Mouse (Mus musculus) ES-E14 (cell line): Measurements from ENCODE around the gene Arl5c. TPM values are rescaled to one million over a fixed set of nuclear protein-coding genes. Genes with fewer than 3 reads are reported as not detected.

ENCODE experiments used
- DNase-seq: peaks from one replicate; pipeline ENCODE4 v3.0.0-alpha.2; 2013; ENCODE audit warnings: low read depth, low spot score
- H3K27ac ChIP-seq: 2 replicates; pipeline ENCODE4 v1.5.1; 2012; ENCODE audit warnings: low read depth, mild to moderate bottlenecking, low read length, moderate library complexity, mixed read lengths; ENCODE audit not compliant: poor library complexity, insufficient read depth, severe bottlenecking
- H3K36me3 ChIP-seq: 2 replicates; pipeline ENCODE4 v1.6.1; 2012; ENCODE audit warnings: mild to moderate bottlenecking, low read length, moderate library complexity, mixed read lengths; ENCODE audit not compliant: control insufficient read depth, poor library complexity, insufficient read depth, severe bottlenecking
- H3K4me1 ChIP-seq, 2 experiments: fragments of 150-350 bp in 1 of 2; sonication (generic) in 1 of 2; 2 replicates each; pipeline ENCODE4 v1.6.1; 2012; ENCODE audit warnings: low read length in 2 of 2, mild to moderate bottlenecking in 1 of 2, mixed read lengths in 1 of 2; ENCODE audit not compliant: control insufficient read depth in 2 of 2, insufficient read depth in 2 of 2, poor library complexity in 1 of 2
- H3K4me3 ChIP-seq, 2 experiments: fragments of 150-350 bp in 1 of 2; sonication (generic) in 1 of 2; 2 replicates each; pipeline ENCODE4 v1.5.1; 2012; ENCODE audit warnings: low read length in 2 of 2, low read depth in 1 of 2, mild to moderate bottlenecking in 1 of 2, mixed read lengths in 1 of 2; ENCODE audit not compliant: insufficient read depth in 1 of 2, poor library complexity in 1 of 2, severe bottlenecking in 1 of 2
- H3K9ac ChIP-seq: 2 replicates; pipeline ENCODE4 v1.6.1; 2012; ENCODE audit warnings: low read depth, mild to moderate bottlenecking, low read length, mixed read lengths; ENCODE audit not compliant: poor library complexity, insufficient read depth, severe bottlenecking
- H3K9me3 ChIP-seq: fragments of 150-350 bp; sonication (generic); 2 replicates; pipeline ENCODE4 v1.6.1; 2012; ENCODE audit warnings: low read depth, mild to moderate bottlenecking, low read length; ENCODE audit not compliant: control insufficient read depth, insufficient read depth
- CHD2 ChIP-seq: IDR thresholded peaks from 2 replicates; pipeline ENCODE4 v1.6.1; 2014; ENCODE audit warnings: mild to moderate bottlenecking, low read depth, low read length, inconsistent platforms
- HCFC1 ChIP-seq: IDR thresholded peaks from 2 replicates; pipeline ENCODE4 v1.6.1; 2012; ENCODE audit warnings: low read length, inconsistent platforms, borderline replicate concordance; ENCODE audit not compliant: insufficient read depth
- MAFK ChIP-seq: IDR thresholded peaks from 2 replicates; pipeline ENCODE4 v1.6.1; 2014; ENCODE audit warnings: mild to moderate bottlenecking, low read depth, low read length, inconsistent platforms; ENCODE audit not compliant: insufficient read depth
- ZC3H11A ChIP-seq: IDR thresholded peaks from 2 replicates; pipeline ENCODE4 v1.6.1; 2012; ENCODE audit warnings: low read depth, mild to moderate bottlenecking, inconsistent platforms, low read length, borderline replicate concordance
- ZNF384 ChIP-seq: IDR thresholded peaks from 2 replicates; pipeline ENCODE4 v1.6.1; 2012; ENCODE audit warnings: low read depth, low read length, inconsistent platforms
- in situ Hi-C, 2 experiments: fragments of 600-800 bp; cut with MboI; formaldehyde crosslinking; loops; one replicate each; pipeline ENCODE4 v1.15.1; 2025; ENCODE audit warnings: low sequenced_read_pairs in 2 of 2, inconsistent platforms in 1 of 2; ENCODE audit not compliant: unreplicated experiment in 2 of 2
- total RNA-seq: library from RNA; depleted of rRNA; stranded (reverse); fragments of 300-350 nt; gene quantifications from 2 replicates; pipeline ENCODE4 v1.2.3, GENCODE M21; 2012

Arl5c gene
- total RNA-seq, 1 experiment: 2.9 TPM

- H3K4me1 ChIP-seq: peaks cover 2 to 17% of the 10 kb centered on the region in 2 experiments; a peak in 2 of 4 replicates
- no peak overlapping the region for H3K9ac ChIP-seq
- H3K4me3 ChIP-seq: no peak overlapping the region
- no peaks in the 10 kb centered on the region for H3K9me3 ChIP-seq
- no peak for TF ChIP-seq HCFC1
- TF ChIP-seq ZC3H11A: no peak
- no peak for TF ChIP-seq MAFK
- no peak for DNase-seq
- in situ Hi-C loops: no loop called here
- no peaks in the 10 kb centered on the region for H3K36me3 ChIP-seq
- no peak overlapping the region for H3K27ac ChIP-seq
Observed at GRCm38 (mm10) chr11:97998074-97998793, 2.3 kb upstream of the Arl5c start.

GRCm38 (mm10) chr11:97997387-97997960 is 1.5 kb upstream of the Arl5c start:
- H3K4me3 ChIP-seq: no peak overlapping the region
- no peaks in the 10 kb centered on the region for H3K9me3 ChIP-seq
- no peaks in the 10 kb centered on the region for H3K36me3 ChIP-seq
- peaks cover 2 to 14% of the 10 kb centered on the region in 2 experiments; a peak in 2 of 4 replicates for H3K4me1 ChIP-seq
- no peak overlapping the region for H3K9ac ChIP-seq
- in situ Hi-C loops: no loop called here
- H3K27ac ChIP-seq: no peak overlapping the region
- no peak for TF ChIP-seq ZC3H11A
- TF ChIP-seq MAFK: no peak
- DNase-seq: no peak

- no peak overlapping the region for H3K4me3 ChIP-seq
Observed at GRCm38 (mm10) chr11:97996691-97997090, 710 bp upstream of the Arl5c start.

GRCm38 (mm10) chr11:97994539-97995100 is 1.4 kb downstream of the Arl5c start:
- Histone ChIP-seq H3K4me1 (peaks cover 0 to 9% of the 10 kb centered on the region in 2 experiments; a peak in 2 of 4 replicates), H3K9me3 (no peaks in the 10 kb centered on the region), H3K36me3 (no peaks in the 10 kb centered on the region), H3K4me3 (peak overlapping the region; percentile 65 to 79), H3K9ac (peak overlapping the region; percentile 55; the same call in 1 of the 2 replicates), H3K27ac (no peak overlapping the region)
- DNase-seq: peak; percentile 90
- no peak for TF ChIP-seq ZNF384
- TF ChIP-seq MAFK: no peak
- no peak for TF ChIP-seq CHD2
- TF ChIP-seq HCFC1: no peak
- in situ Hi-C loops: no loop called here

More at GRCm38 (mm10) chr11:97996691-97997090, 710 bp upstream of the Arl5c start:
- H3K9ac ChIP-seq: no peak overlapping the region
- no peak for TF ChIP-seq ZC3H11A
- no peak for TF ChIP-seq MAFK
- TF ChIP-seq HCFC1: no peak
- no peak for TF ChIP-seq CHD2
- TF ChIP-seq ZNF384: no peak
- no peaks in the 10 kb centered on the region for H3K9me3 ChIP-seq
- peaks cover 0 to 9% of the 10 kb centered on the region in 2 experiments; a peak in 2 of 4 replicates for H3K4me1 ChIP-seq
- no peak for DNase-seq
- no peak overlapping the region for H3K27ac ChIP-seq
- in situ Hi-C loops: no loop called here
- no peaks in the 10 kb centered on the region for H3K36me3 ChIP-seq
